Mouse (Mus musculus): ENCODE measurements around the gene Il17ra. TPM values are rescaled to one million over a fixed set of nuclear protein-coding genes. Genes with fewer than 3 reads are reported as not detected.

The Il17ra gene
- polyA plus RNA-seq, 1 experiment from 2014 or later = 10.6 TPM

- Histone ChIP-seq H3K4me1 (ENCODE audit: insufficient read depth) (peaks cover 14% of the 10 kb centered on the region), H3K9ac (replicated peaks) (no peak overlapping the region), H3K9me3 (ENCODE audit: low read length) (no peaks in the 10 kb centered on the region), H3K27me3 (ENCODE audit: insufficient read depth, low read length) (no peaks in the 10 kb centered on the region), H3K27ac (ENCODE audit: low read depth) (peak overlapping the region; percentile 46; the same call in 1 of the 2 replicates), H3K36me3 (replicated peaks; ENCODE audit: insufficient read depth, low read length) (peaks cover 25% of the 10 kb centered on the region), H3K4me3 (ENCODE audit: low read depth, low read length) (no peak overlapping the region), H3K4me2 (ENCODE audit: low read depth, low read length) (no peak overlapping the region)
- WGBS (ENCODE audit: insufficient replicate concordance) = 79% methylated on average over 5 of the region's 5 CpGs
- no peak for TF ChIP-seq EP300 (IDR thresholded peaks at IDR 0.05; ENCODE audit: low read depth)
- no peak for TF ChIP-seq CTCF (IDR thresholded peaks at IDR 0.05; ENCODE audit: low read depth)
- ATAC-seq (no peak), DNase-seq (no peak)
Measured at GRCm38 (mm10) chr6:120517311-120517710, 54.3 kb downstream of the Il17ra start.

- peaks cover 14% of the 10 kb centered on the region for H3K4me1 ChIP-seq (ENCODE audit: insufficient read depth)
- peaks cover 14% of the 10 kb centered on the region for H3K36me3 ChIP-seq (replicated peaks; ENCODE audit: insufficient read depth, low read length)
- ATAC-seq = no peak
- H3K9me3 ChIP-seq (ENCODE audit: low read length) = no peaks in the 10 kb centered on the region
- no peak overlapping the region for H3K4me3 ChIP-seq (ENCODE audit: low read depth, low read length)
- no peak for DNase-seq
- no peak for TF ChIP-seq CTCF (IDR thresholded peaks at IDR 0.05; ENCODE audit: low read depth)
- TF ChIP-seq EP300 (IDR thresholded peaks at IDR 0.05; ENCODE audit: low read depth) = no peak
- no peak overlapping the region for H3K9ac ChIP-seq (replicated peaks)
- H3K27ac ChIP-seq (ENCODE audit: low read depth) = no peak overlapping the region
- no peak overlapping the region for H3K4me2 ChIP-seq (ENCODE audit: low read depth, low read length)
- WGBS (ENCODE audit: insufficient replicate concordance) = 90% methylated on average over 5 of the region's 5 CpGs
- H3K27me3 ChIP-seq (ENCODE audit: insufficient read depth, low read length) = no peaks in the 10 kb centered on the region
Measured at GRCm38 (mm10) chr6:120519647-120520046, 56.6 kb downstream of the Il17ra start.

GRCm38 (mm10) chr6:120524796-120525195, 61.7 kb downstream of the Il17ra start:
- WGBS (ENCODE audit: insufficient replicate concordance) = 83% methylated on average over 5 of the region's 5 CpGs
- Histone ChIP-seq H3K27me3 (ENCODE audit: insufficient read depth, low read length) (no peaks in the 10 kb centered on the region), H3K4me2 (ENCODE audit: low read depth, low read length) (no peak overlapping the region), H3K36me3 (replicated peaks; ENCODE audit: insufficient read depth, low read length) (peaks cover 14% of the 10 kb centered on the region), H3K9ac (replicated peaks) (no peak overlapping the region), H3K27ac (ENCODE audit: low read depth) (no peak overlapping the region), H3K9me3 (ENCODE audit: low read length) (no peaks in the 10 kb centered on the region), H3K4me1 (ENCODE audit: insufficient read depth) (peaks cover 5% of the 10 kb centered on the region), H3K4me3 (ENCODE audit: low read depth, low read length) (no peak overlapping the region)
- ATAC-seq (no peak), DNase-seq (no peak)
- TF ChIP-seq EP300 (IDR thresholded peaks at IDR 0.05; ENCODE audit: low read depth) = no peak
- no peak for TF ChIP-seq CTCF (IDR thresholded peaks at IDR 0.05; ENCODE audit: low read depth)

- H3K27ac ChIP-seq (ENCODE audit: low read depth) = no peak overlapping the region
- TF ChIP-seq CTCF (IDR thresholded peaks at IDR 0.05; ENCODE audit: low read depth) (no peak), EP300 (IDR thresholded peaks at IDR 0.05; ENCODE audit: low read depth) (no peak)
- no peak for ATAC-seq
- peaks cover 22% of the 10 kb centered on the region for H3K4me1 ChIP-seq (ENCODE audit: insufficient read depth)
- no peak overlapping the region for H3K4me2 ChIP-seq (ENCODE audit: low read depth, low read length)
- H3K36me3 ChIP-seq (replicated peaks; ENCODE audit: insufficient read depth, low read length) = no peaks in the 10 kb centered on the region
- H3K9ac ChIP-seq (replicated peaks) = no peak overlapping the region
- 54% methylated on average over 4 of the region's 4 CpGs for WGBS (ENCODE audit: insufficient replicate concordance)
- H3K4me3 ChIP-seq (ENCODE audit: low read depth, low read length) = no peak overlapping the region
- no peaks in the 10 kb centered on the region for H3K9me3 ChIP-seq (ENCODE audit: low read length)
- DNase-seq = no peak
- H3K27me3 ChIP-seq (ENCODE audit: insufficient read depth, low read length) = no peaks in the 10 kb centered on the region
Measured at GRCm38 (mm10) chr6:120529123-120529522, 66.1 kb downstream of the Il17ra start.

GRCm38 (mm10) chr6:120531020-120531965, 68.2 kb downstream of the Il17ra start, which contains the start of gene Hdhd5:
Gene Hdhd5 (minus strand): TSS chr6:120531319.
- Histone ChIP-seq H3K36me3 (replicated peaks; ENCODE audit: insufficient read depth, low read length) (no peaks in the 10 kb centered on the region), H3K4me3 (ENCODE audit: low read depth, low read length) (peak within 1 kb of the TSS; percentile 94), H3K9ac (replicated peaks) (peak within 1 kb of the TSS; percentile 85), H3K4me2 (ENCODE audit: low read depth, low read length) (peak within 1 kb of the TSS; percentile 98), H3K27me3 (ENCODE audit: insufficient read depth, low read length) (no peaks in the 10 kb centered on the region), H3K27ac (ENCODE audit: low read depth) (peak within 1 kb of the TSS; percentile 78), H3K9me3 (ENCODE audit: low read length) (no peaks in the 10 kb centered on the region), H3K4me1 (ENCODE audit: insufficient read depth) (peaks cover 22% of the 10 kb centered on the region)
- DNase-seq (peak; percentile 92), ATAC-seq (peak; percentile 98)
- TF ChIP-seq CTCF (IDR thresholded peaks at IDR 0.05; ENCODE audit: low read depth) (no peak), EP300 (IDR thresholded peaks at IDR 0.05; ENCODE audit: low read depth) (no peak)
- 0% methylated on average over 70 of the region's 75 CpGs for WGBS (ENCODE audit: insufficient replicate concordance)

GRCm38 (mm10) chr6:120532594-120532993, 69.5 kb downstream of the Il17ra start:
- H3K36me3 ChIP-seq (replicated peaks; ENCODE audit: insufficient read depth, low read length) = no peaks in the 10 kb centered on the region
- peaks cover 22% of the 10 kb centered on the region for H3K4me1 ChIP-seq (ENCODE audit: insufficient read depth)
- H3K4me2 ChIP-seq (ENCODE audit: low read depth, low read length) = peak overlapping the region; percentile 98; the same call in 1 of the 2 replicates
- 78% methylated on average over 1 of the region's 1 CpGs for WGBS (ENCODE audit: insufficient replicate concordance)
- no peaks in the 10 kb centered on the region for H3K27me3 ChIP-seq (ENCODE audit: insufficient read depth, low read length)
- ATAC-seq (no peak), DNase-seq (no peak)
- no peaks in the 10 kb centered on the region for H3K9me3 ChIP-seq (ENCODE audit: low read length)
- TF ChIP-seq CTCF (IDR thresholded peaks at IDR 0.05; ENCODE audit: low read depth) (no peak), EP300 (IDR thresholded peaks at IDR 0.05; ENCODE audit: low read depth) (no peak)
- no peak overlapping the region for H3K9ac ChIP-seq (replicated peaks)
- no peak overlapping the region for H3K4me3 ChIP-seq (ENCODE audit: low read depth, low read length)
- no peak overlapping the region for H3K27ac ChIP-seq (ENCODE audit: low read depth)

All from liver, postnatal 0 days (tissue).